Mouse (Mus musculus) forebrain, embryonic 11.5 days (tissue): ENCODE results near the gene Cep112. TPM values are rescaled to one million over a fixed set of nuclear protein-coding genes. Genes with fewer than 3 reads are reported as not detected.

ENCODE experiments used
- ATAC-seq: fragments of 200-750 bp; cut with Nextera tagmentation; replicated peaks from 2 replicates; pipeline ENCODE4 v1.8.0; 2017; ENCODE audit warnings: moderate TSS enrichment; ENCODE audit not compliant: low FRiP score
- DNase-seq: peaks from one replicate; pipeline ENCODE4 v3.0.0-alpha.2; 2017; ENCODE audit warnings: low spot score
- H3K27ac ChIP-seq: fragments of 300-500 bp; sonication (generic); 2 replicates; pipeline ENCODE4 v1.5.1; 2014; ENCODE audit warnings: low read depth, low read length
- H3K27me3 ChIP-seq: fragments of 300-500 bp; sonication (generic); 2 replicates; pipeline ENCODE4 v1.6.1; 2014; ENCODE audit warnings: mild to moderate bottlenecking, low read length, mixed read lengths; ENCODE audit not compliant: control insufficient read depth, insufficient read depth
- H3K36me3 ChIP-seq: fragments of 300-500 bp; sonication (generic); 2 replicates; pipeline ENCODE4 v1.6.1; 2014; ENCODE audit warnings: mild to moderate bottlenecking, low read length, moderate library complexity, mixed read lengths; ENCODE audit not compliant: control insufficient read depth, insufficient read depth
- H3K4me1 ChIP-seq: fragments of 300-500 bp; sonication (generic); replicated peaks from 2 replicates; pipeline ENCODE4 v1.6.1; 2014; ENCODE audit warnings: low read length, mixed read lengths; ENCODE audit not compliant: control insufficient read depth, insufficient read depth
- H3K4me2 ChIP-seq: fragments of 300-500 bp; sonication (generic); 2 replicates; pipeline ENCODE4 v1.6.1; 2014; ENCODE audit warnings: low read depth, mild to moderate bottlenecking, low read length, moderate library complexity, mixed read lengths; ENCODE audit not compliant: severe bottlenecking
- H3K4me3 ChIP-seq: fragments of 300-500 bp; sonication (generic); 2 replicates; pipeline ENCODE4 v1.5.1; 2014; ENCODE audit warnings: low read depth, low read length
- H3K9ac ChIP-seq: fragments of 300-500 bp; sonication (generic); 2 replicates; pipeline ENCODE4 v1.6.1; 2014; ENCODE audit warnings: low read length
- H3K9me3 ChIP-seq: fragments of 300-500 bp; sonication (generic); 2 replicates; pipeline ENCODE4 v1.6.1; 2016; ENCODE audit warnings: low read length, mixed read lengths; ENCODE audit not compliant: control insufficient read depth
- WGBS: fragments of 180-500 bp; shearing (Covaris S2); extraction: QIAGEN DNeasy Blood & Tissue Kit; methylation state at CpG from one replicate; pipeline ENCODE4 v1.1.7; 2014; 5-methylcytosine and 5-hydroxymethylcytosine counted together
- polyA plus RNA-seq: library from polyadenylated mRNA; unstranded; fragments of >200 nt; fragmentation: Nextera tagmentation; extraction: Ambion mirVana; gene quantifications from 2 replicates; pipeline ENCODE4 v1.2.1, GENCODE M21; 2014

Gene Cep112
- polyA plus RNA-seq, 1 experiment from 2014 or later: 16.9 TPM

GRCm38 (mm10) chr11:108464715-108465301, 39.8 kb downstream of the Cep112 start:
- Histone ChIP-seq H3K9ac (no peak overlapping the region), H3K9me3 (no peaks in the 10 kb centered on the region), H3K4me1 (no peaks in the 10 kb centered on the region), H3K27me3 (no peaks in the 10 kb centered on the region), H3K4me3 (no peak overlapping the region), H3K4me2 (no peak overlapping the region), H3K27ac (no peak overlapping the region), H3K36me3 (no peaks in the 10 kb centered on the region)
- ATAC-seq: no peak
- 93% methylated on average over 4 of the region's 4 CpGs for WGBS
- DNase-seq: no peak

DNA sequence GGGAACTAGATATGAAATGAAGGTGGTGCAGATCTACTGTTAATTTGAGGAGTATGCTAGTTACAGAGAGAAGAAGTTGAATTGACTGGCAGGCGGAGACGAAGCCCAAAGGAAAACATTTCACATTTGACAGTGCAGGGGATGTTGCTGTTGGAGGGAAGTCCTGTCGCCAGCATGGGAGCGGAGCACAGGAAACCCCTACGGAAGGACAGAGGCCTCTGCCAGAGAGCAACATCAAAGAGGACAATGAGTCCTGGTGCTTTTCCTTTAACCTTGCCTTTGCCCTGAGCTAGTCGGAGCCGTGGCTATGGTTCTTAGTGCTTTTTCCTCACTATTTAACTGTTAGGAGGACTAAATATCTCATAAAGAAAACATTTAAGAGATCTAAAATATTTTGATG, 50.7 kb downstream of the Cep112 start:
- DNase-seq: no peak
- H3K4me2 ChIP-seq: no peak overlapping the region
- H3K9me3 ChIP-seq: no peaks in the 10 kb centered on the region
- no peak overlapping the region for H3K4me3 ChIP-seq
- no peak overlapping the region for H3K27ac ChIP-seq
- no peaks in the 10 kb centered on the region for H3K4me1 ChIP-seq
- no peak for ATAC-seq
- WGBS: 75% methylated on average over 7 of the region's 7 CpGs
- H3K9ac ChIP-seq: no peak overlapping the region
- H3K27me3 ChIP-seq: no peaks in the 10 kb centered on the region
- H3K36me3 ChIP-seq: no peaks in the 10 kb centered on the region

DNA sequence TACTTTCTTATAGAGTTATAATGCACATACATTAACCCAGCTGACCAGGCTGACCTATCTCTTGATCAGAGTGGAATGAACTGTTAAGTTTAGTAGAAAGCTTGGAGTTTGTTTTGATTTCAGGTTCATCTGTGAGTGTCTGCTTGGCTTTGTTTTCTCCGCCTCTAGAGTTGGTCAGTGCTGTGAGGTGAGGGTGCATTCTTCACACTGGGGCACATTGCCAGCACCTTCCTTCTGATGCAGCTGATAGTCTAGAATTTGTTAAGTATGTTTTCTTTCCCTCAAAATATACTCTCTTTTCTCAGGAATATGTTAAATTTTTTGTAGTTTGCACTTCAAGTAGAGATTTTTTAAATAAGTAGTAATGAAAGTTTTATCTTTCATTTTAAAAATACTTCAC, 51.2 kb downstream of the Cep112 start:
- WGBS: 86% methylated on average over 1 of the region's 1 CpGs
- H3K27ac ChIP-seq: no peak overlapping the region
- H3K4me2 ChIP-seq: no peak overlapping the region
- no peaks in the 10 kb centered on the region for H3K4me1 ChIP-seq
- H3K9me3 ChIP-seq: no peaks in the 10 kb centered on the region
- no peaks in the 10 kb centered on the region for H3K27me3 ChIP-seq
- H3K36me3 ChIP-seq: no peaks in the 10 kb centered on the region
- no peak overlapping the region for H3K4me3 ChIP-seq
- DNase-seq (no peak), ATAC-seq (no peak)
- H3K9ac ChIP-seq: no peak overlapping the region

- DNase-seq (no peak), ATAC-seq (no peak)
- no peaks in the 10 kb centered on the region for H3K4me1 ChIP-seq
- H3K9ac ChIP-seq: no peak overlapping the region
- 81% methylated on average over 4 of the region's 4 CpGs for whole genome bisulfite sequencing
- H3K27me3 ChIP-seq: no peaks in the 10 kb centered on the region
- no peak overlapping the region for H3K27ac ChIP-seq
- no peak overlapping the region for H3K4me2 ChIP-seq
- no peak overlapping the region for H3K4me3 ChIP-seq
- H3K36me3 ChIP-seq: no peaks in the 10 kb centered on the region
- no peaks in the 10 kb centered on the region for H3K9me3 ChIP-seq
Measured at GRCm38 (mm10) chr11:108483976-108484375, 59.0 kb downstream of the Cep112 start.

DNA sequence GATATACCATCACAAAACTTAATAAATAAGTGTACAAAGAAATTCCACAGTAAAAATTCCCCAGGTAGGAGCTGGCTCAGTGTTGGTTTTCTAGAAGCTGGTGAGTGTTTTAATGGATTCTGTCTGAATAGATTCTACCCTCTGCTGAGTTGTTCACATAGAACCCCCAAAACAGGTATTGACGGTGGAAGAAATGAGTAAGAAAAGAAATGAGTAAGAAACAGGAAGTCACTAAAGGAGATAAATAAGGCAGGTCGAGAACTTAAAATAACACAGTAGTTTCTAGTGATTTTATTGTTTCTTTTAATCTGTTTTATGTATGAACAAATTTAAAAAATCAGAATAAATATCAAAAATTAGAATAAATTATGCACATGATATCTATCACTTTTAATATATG, 63.3 kb downstream of the Cep112 start:
- Histone ChIP-seq H3K27ac (no peak overlapping the region), H3K4me2 (no peak overlapping the region), H3K4me1 (no peaks in the 10 kb centered on the region), H3K4me3 (no peak overlapping the region), H3K36me3 (no peaks in the 10 kb centered on the region), H3K9me3 (no peaks in the 10 kb centered on the region), H3K27me3 (no peaks in the 10 kb centered on the region), H3K9ac (no peak overlapping the region)
- no peak for DNase-seq
- no peak for ATAC-seq
- WGBS: 85% methylated on average over 2 of the region's 2 CpGs

DNA sequence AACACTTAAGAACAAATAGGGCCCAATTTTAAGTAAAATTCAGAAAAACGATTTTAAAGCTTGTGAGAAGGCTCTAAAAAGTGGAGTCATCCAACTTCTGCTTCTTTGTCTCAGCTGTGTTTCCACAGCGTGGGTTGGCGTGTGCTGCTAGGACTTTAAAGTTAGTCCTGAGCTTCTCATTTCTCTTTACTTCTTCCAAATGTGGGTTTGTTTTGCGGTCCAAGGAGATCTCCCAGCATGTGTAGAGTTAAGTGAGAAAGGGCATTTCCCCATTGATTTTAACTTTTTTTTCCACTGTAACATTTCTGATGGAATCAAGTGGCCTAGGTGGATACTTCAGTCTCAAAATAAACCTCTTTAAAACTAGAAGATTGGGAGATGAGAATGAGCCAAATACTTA, 64.9 kb downstream of the Cep112 start:
- H3K4me2 ChIP-seq: no peak overlapping the region
- no peaks in the 10 kb centered on the region for H3K4me1 ChIP-seq
- no peaks in the 10 kb centered on the region for H3K9me3 ChIP-seq
- no peak overlapping the region for H3K27ac ChIP-seq
- H3K27me3 ChIP-seq: no peaks in the 10 kb centered on the region
- no peak for DNase-seq
- ATAC-seq: no peak
- H3K4me3 ChIP-seq: no peak overlapping the region
- 91% methylated on average over 4 of the region's 4 CpGs for WGBS
- H3K9ac ChIP-seq: no peak overlapping the region
- no peaks in the 10 kb centered on the region for H3K36me3 ChIP-seq

- Histone ChIP-seq H3K4me2 (no peak overlapping the region), H3K4me3 (no peak overlapping the region), H3K27ac (no peak overlapping the region), H3K27me3 (no peaks in the 10 kb centered on the region), H3K4me1 (no peaks in the 10 kb centered on the region), H3K36me3 (no peaks in the 10 kb centered on the region), H3K9me3 (no peaks in the 10 kb centered on the region), H3K9ac (no peak overlapping the region)
- DNase-seq (no peak), ATAC-seq (no peak)
- 87% methylated on average over 5 of the region's 5 CpGs for WGBS
Measured at GRCm38 (mm10) chr11:108508190-108508589, 83.2 kb downstream of the Cep112 start.

DNA sequence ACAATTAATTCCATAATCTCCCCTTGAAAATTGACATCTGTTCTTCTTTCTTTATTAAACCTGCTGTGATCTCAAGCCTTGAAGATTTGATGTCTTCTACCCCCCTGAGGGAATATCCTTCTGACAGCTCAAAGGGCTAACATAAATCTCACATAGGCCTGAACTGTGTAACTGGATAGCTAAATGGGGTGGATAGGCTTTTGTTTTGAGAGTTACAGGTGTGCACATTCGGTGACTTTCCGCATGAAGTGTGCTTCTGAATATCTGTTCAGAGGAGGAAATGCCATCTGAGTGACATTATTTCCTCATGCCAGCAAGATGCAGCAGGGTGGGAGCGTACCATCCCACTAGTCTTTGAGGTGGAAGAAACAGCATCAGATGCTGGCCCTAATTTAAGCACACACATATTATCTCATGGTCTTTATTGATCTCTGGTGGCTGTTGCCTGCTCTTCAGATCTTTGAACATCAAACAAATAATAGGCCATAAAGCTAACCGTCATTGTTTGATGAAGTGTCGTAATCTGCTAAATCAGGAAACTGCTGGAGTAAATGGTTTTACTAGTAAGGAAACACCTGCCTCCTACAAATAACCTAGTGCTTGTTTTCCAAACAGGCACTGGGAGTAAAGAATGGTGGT, 102.9 kb downstream of the Cep112 start:
- Histone ChIP-seq H3K27me3 (no peaks in the 10 kb centered on the region), H3K27ac (no peak overlapping the region), H3K4me2 (no peak overlapping the region), H3K36me3 (no peaks in the 10 kb centered on the region), H3K4me3 (no peak overlapping the region), H3K4me1 (no peaks in the 10 kb centered on the region), H3K9ac (no peak overlapping the region), H3K9me3 (no peaks in the 10 kb centered on the region)
- 75% methylated on average over 5 of the region's 5 CpGs for WGBS
- ATAC-seq: no peak
- DNase-seq: no peak

DNA sequence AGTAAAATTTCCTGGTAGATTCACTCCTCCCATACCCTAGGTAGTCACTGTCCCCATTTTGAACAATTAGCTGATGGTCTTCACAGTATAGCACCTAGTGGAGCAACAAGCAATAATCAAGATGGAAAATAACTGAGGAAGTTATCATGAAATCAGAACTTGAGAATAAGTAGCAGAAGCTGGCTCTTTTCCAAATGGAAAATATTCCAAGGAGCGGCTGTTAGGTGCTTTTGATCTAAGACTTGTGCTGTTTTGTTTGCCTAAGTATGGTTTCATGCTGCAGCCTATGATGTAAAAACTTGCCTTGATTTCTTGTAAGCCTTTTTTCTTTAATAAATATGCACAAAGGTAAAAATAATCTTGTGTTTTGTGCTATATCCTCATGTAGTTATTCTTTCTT, 107.9 kb downstream of the Cep112 start:
- no peaks in the 10 kb centered on the region for H3K9me3 ChIP-seq
- DNase-seq (no peak), ATAC-seq (no peak)
- H3K27ac ChIP-seq: no peak overlapping the region
- no peaks in the 10 kb centered on the region for H3K27me3 ChIP-seq
- no peaks in the 10 kb centered on the region for H3K4me1 ChIP-seq
- H3K4me3 ChIP-seq: no peak overlapping the region
- H3K9ac ChIP-seq: no peak overlapping the region
- H3K36me3 ChIP-seq: no peaks in the 10 kb centered on the region
- H3K4me2 ChIP-seq: no peak overlapping the region
- 88% methylated on average over 1 of the region's 1 CpGs for WGBS
